Mouse (Mus musculus): ENCODE results near the gene Acot8.

GRCm38 (mm10) chr2:164754800-164755199 lies 49.9 kb downstream of the Acot8 start:
- TF ChIP-seq EP300 (IDR thresholded peaks at IDR 0.05) (no peak), CTCF (IDR thresholded peaks at IDR 0.05) (no peak)

Measured in lung, postnatal 0 days (tissue).